Mouse (Mus musculus) liver, adult 2 months (tissue): ENCODE measurements around the gene 2210011C24Rik. TPM values are rescaled to one million over a fixed set of nuclear protein-coding genes. Genes with fewer than 3 reads are reported as not detected.

Source experiments
- DNase-seq: peaks from one replicate; pipeline ENCODE4 v3.0.0-alpha.2; 2011; ENCODE audit warnings: low read depth, low spot score; ENCODE audit errors: extremely low read depth
- H3K27ac ChIP-seq: fragments of 200-500 bp; replicated peaks from 2 replicates; pipeline ENCODE4 v1.5.1; 2012; ENCODE audit warnings: low read depth, mild to moderate bottlenecking, control low read depth, inconsistent platforms, low read length; ENCODE audit not compliant: insufficient read depth
- H3K27me3 ChIP-seq: fragments of 200-500 bp; 2 replicates; pipeline ENCODE4 v1.6.1; 2012; ENCODE audit warnings: mild to moderate bottlenecking, moderate library complexity, low read length, inconsistent platforms; ENCODE audit not compliant: control insufficient read depth, insufficient read depth
- H3K36me3 ChIP-seq: fragments of 200-500 bp; 2 replicates; pipeline ENCODE4 v1.6.1; 2012; ENCODE audit warnings: low read length, inconsistent platforms; ENCODE audit not compliant: control insufficient read depth, insufficient read depth
- H3K4me1 ChIP-seq: fragments of 200-500 bp; 2 replicates; pipeline ENCODE4 v1.6.1; 2011; ENCODE audit warnings: low read length; ENCODE audit not compliant: control insufficient read depth, insufficient read depth
- H3K4me3 ChIP-seq: fragments of 200-500 bp; 2 replicates; pipeline ENCODE4 v1.5.1; 2011; ENCODE audit warnings: low read depth, mild to moderate bottlenecking, control low read depth, low read length, moderate library complexity; ENCODE audit not compliant: insufficient read depth
- H3K79me2 ChIP-seq: fragments of 200-500 bp; 2 replicates; pipeline ENCODE4 v1.6.1; 2012; ENCODE audit warnings: inconsistent platforms, mild to moderate bottlenecking, low read length, moderate library complexity; ENCODE audit not compliant: control insufficient read depth, insufficient read depth
- H3K9ac ChIP-seq: fragments of 200-500 bp; 2 replicates; pipeline ENCODE4 v1.6.1; 2012; ENCODE audit warnings: low read depth, mild to moderate bottlenecking, control low read depth, inconsistent platforms, low read length
- CTCF ChIP-seq: fragments of 200-500 bp; IDR thresholded peaks from 2 replicates; pipeline ENCODE4 v1.5.1; 2011; ENCODE audit warnings: low read depth, low read length, control low read depth
- POLR2A ChIP-seq: fragments of 200-500 bp; IDR thresholded peaks from 2 replicates; pipeline ENCODE4 v1.6.1; 2011; ENCODE audit warnings: low read length, control low read depth; ENCODE audit not compliant: insufficient read depth; ENCODE audit errors: extremely low read depth
- WGBS: fragments of 180-500 bp; shearing (Covaris S2); methylation state at CpG from one replicate; pipeline ENCODE4 v1.1.7; 2018; 5-methylcytosine and 5-hydroxymethylcytosine counted together
- polyA plus RNA-seq: library from polyadenylated mRNA; depleted of rRNA; stranded (reverse); fragments of >200 nt; gene quantifications from 2 replicates; pipeline ENCODE4 v1.2.3, GENCODE M21; 2012
- total RNA-seq: library from RNA; depleted of rRNA; stranded (reverse); fragments of >200 nt; gene quantifications from 2 replicates; pipeline ENCODE4 v1.2.3, GENCODE M21; 2014

2210011C24Rik gene
- total and polyA plus RNA-seq, 2 experiments, result 0.28 to 0.34 TPM

DNA sequence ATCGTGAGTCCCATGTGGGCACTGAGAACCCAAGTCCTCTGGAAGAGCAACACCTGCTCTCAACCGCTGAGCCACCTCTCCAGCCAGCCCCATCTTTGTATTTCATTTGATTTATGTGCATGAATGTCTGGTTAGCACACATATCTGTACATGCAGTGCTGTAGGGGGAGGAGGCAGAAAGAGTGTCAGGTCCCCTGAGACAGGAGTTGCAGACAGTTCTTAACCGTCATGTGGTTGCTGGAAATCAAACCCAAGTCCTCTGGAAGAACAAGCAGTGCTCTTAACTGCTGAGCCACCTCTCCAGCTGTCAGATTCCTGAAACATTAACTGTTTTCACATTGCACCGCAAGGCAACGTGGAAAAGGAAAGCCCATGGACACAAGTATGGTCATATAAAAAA lies 36.2 kb upstream of the 2210011C24Rik start:
- no peaks in the 10 kb centered on the region for H3K36me3 ChIP-seq
- no peaks in the 10 kb centered on the region for H3K79me2 ChIP-seq
- H3K4me1 ChIP-seq, result no peaks in the 10 kb centered on the region
- WGBS, result 88% methylated on average over 5 of the region's 5 CpGs
- H3K27me3 ChIP-seq, result peaks cover 2% of the 10 kb centered on the region; the same call in 1 of the 2 replicates
- DNase-seq, result no peak
- H3K27ac ChIP-seq, result no peak overlapping the region
- no peak overlapping the region for H3K9ac ChIP-seq
- no peak for TF ChIP-seq CTCF
- no peak for TF ChIP-seq POLR2A
- no peak overlapping the region for H3K4me3 ChIP-seq

DNA sequence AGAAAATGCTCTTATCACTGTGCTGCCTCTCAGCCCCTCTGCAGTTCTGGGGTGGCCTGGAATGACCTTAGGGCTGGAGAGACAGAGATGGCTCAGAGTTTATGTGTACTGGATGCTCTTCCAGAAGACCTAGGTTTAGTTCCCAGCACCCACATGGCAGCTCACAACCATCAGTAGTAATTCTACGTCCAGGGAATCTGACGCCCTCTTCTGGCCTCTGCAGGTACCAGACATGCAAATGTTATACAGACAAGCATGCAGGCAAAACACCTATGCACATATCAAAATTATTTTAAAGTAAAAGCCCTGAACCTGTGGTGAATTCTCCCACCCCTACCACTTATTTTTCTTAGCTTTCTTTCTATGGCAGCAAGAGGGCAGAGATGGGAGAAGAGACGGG lies 34.5 kb upstream of the 2210011C24Rik start:
- whole genome bisulfite sequencing, result 92% methylated on average over 3 of the region's 3 CpGs

DNA sequence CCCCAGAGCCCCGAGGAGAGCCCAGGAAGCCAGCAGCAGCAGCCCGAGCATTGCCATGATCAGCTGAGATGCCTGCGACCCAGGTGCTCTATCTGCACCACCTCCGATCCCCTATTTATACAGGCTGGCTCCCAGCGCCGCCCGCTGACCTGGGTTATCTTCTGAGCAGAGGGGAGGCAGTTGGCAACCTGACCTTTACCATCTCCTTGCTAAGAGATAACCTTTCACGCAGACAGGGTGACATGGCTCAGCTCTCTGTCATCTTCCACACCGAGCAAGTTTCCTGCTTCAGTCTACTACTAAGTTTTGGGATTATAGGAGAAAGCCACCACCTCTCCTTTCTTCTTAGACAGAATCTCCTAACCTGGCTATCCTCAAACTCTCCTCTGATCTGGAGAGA lies 32.9 kb upstream of the 2210011C24Rik start, which contains the start of gene Rln3:
Gene Rln3, minus strand, starts transcription at position 101 of the 400 bp plus-strand sequence.
- H3K36me3 ChIP-seq, result no peaks in the 10 kb centered on the region
- H3K4me1 ChIP-seq, result no peaks in the 10 kb centered on the region
- no peaks in the 10 kb centered on the region for H3K79me2 ChIP-seq
- H3K9ac ChIP-seq, result no peak within 1 kb of the TSS
- no peak within 1 kb of the TSS for H3K4me3 ChIP-seq
- DNase-seq, result no peak
- 21% methylated on average over 9 of the region's 9 CpGs for WGBS
- no peak within 1 kb of the TSS for H3K27ac ChIP-seq
- no peak for TF ChIP-seq CTCF
- no peak for TF ChIP-seq POLR2A
- peaks cover 6% of the 10 kb centered on the region for H3K27me3 ChIP-seq

More for the DNA sequence above, 34.5 kb upstream of the 2210011C24Rik start:
- Histone ChIP-seq H3K36me3 (no peaks in the 10 kb centered on the region), H3K27me3 (peaks cover 6% of the 10 kb centered on the region), H3K4me3 (no peak overlapping the region), H3K9ac (no peak overlapping the region), H3K4me1 (no peaks in the 10 kb centered on the region), H3K27ac (no peak overlapping the region), H3K79me2 (no peaks in the 10 kb centered on the region)
- no peak for DNase-seq
- TF ChIP-seq POLR2A (no peak), CTCF (no peak)

DNA sequence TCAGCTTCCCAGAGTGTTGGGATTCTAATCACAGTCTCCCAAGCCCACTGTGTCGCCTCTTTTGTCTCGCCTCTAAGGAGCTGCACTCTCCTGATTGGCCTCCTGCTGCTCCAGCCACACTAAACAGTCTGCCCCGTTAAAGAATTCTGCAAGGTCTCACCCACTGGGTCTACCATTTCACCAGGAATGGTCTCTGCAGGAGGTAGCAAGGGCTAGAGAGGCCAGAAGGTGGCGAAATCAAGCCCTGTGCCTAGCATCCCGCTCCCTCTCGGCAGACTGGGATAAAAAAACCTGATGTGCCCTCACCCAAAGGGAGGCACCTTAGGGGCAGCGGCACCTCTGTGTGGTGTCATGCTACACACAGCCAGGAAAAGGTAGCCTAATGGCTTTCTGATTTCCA lies 32.1 kb upstream of the 2210011C24Rik start:
- DNase-seq, result no peak
- Histone ChIP-seq H3K9ac (no peak overlapping the region), H3K79me2 (no peaks in the 10 kb centered on the region), H3K4me3 (no peak overlapping the region), H3K27ac (no peak overlapping the region), H3K36me3 (no peaks in the 10 kb centered on the region), H3K4me1 (no peaks in the 10 kb centered on the region), H3K27me3 (peaks cover 6% of the 10 kb centered on the region)
- 32% methylated on average over 7 of the region's 7 CpGs for WGBS
- no peak for TF ChIP-seq CTCF
- TF ChIP-seq POLR2A, result no peak

DNA sequence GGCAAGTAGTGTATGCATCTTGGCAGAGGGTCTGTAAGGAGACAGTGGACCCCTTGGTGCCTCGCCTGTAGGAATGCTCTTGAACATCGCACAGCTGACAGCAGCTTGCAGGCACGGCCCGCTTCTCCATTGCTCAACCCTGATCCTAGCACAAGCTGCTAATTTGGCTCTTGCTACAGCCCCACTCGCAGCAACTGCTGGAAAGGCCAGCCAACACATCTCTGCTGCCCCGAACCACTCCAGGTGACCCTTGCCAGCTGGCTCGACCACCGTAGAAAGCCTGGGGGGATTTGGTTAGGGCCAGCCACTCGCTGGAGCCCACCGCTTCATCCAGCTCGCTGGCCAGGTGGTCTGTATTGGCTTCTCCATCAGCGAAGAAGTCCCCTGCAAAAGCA lies 31.0 kb upstream of the 2210011C24Rik start:
- H3K27ac ChIP-seq, result no peak overlapping the region
- no peak for DNase-seq
- H3K4me3 ChIP-seq, result peak overlapping the region; percentile 1; the same call in 1 of the 2 replicates
- H3K9ac ChIP-seq, result 0 out of 2 replicates have a peak overlapping the region, but pooled peaks have one; percentile 3
- peaks cover 6% of the 10 kb centered on the region for H3K27me3 ChIP-seq
- H3K79me2 ChIP-seq, result no peaks in the 10 kb centered on the region
- H3K36me3 ChIP-seq, result no peaks in the 10 kb centered on the region
- WGBS, result 50% methylated on average over 12 of the region's 12 CpGs
- no peaks in the 10 kb centered on the region for H3K4me1 ChIP-seq
- TF ChIP-seq CTCF, result no peak
- TF ChIP-seq POLR2A, result no peak

DNA sequence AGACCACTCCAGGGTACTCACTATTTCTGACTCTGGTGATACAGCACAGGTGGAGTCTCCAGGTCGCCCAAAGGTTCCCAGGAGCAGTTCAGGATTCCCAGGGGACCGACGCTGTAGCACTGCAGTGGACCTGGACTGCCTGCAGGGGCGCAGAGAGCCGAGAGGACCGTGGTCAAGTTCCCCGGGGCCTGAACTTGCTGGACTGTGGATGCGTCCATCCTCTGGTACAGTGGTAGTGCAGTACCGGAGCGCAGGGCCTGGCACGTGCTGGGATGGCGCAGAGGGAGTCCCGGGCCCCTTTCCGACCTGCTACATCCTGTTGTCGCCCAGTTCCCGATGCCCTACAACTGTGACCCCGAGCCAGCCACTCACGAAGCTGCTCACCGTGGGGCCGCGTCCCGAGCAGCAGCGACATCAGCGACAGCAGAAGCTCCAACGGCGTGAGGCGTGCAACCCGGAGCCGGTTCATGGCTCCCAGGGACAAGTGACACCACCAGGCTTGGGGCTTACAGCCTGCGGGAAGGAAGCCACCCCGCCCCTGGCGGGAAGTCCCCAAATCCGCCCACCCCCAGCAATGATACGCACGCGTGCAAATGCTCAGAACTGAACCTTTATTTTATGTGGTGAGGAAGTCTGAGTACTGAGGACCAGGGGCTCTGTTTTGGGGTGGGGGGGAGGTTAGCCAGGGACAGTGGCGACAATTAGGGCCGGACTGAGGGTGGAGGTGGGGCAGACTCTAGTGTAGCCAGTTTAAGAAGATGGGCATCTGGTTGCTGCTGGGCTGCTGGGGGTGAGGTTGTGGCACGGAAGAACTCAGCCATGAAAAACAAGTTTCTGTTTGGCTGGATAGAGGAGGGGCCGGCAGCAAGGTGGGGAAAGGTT lies 30.3 kb upstream of the 2210011C24Rik start, which contains the start of gene Il27ra:
Gene Il27ra, minus strand, starts transcription at position 524 of the 882 bp plus-strand sequence.
- peak; percentile 25 for DNase-seq
- WGBS, result 10% methylated on average over 40 of the region's 40 CpGs
- peaks cover 6% of the 10 kb centered on the region for H3K27me3 ChIP-seq
- no peaks in the 10 kb centered on the region for H3K4me1 ChIP-seq
- TF ChIP-seq POLR2A (0 out of 2 replicates have a peak, but pooled peaks have one; percentile 24), CTCF (peak; percentile 84)
- no peaks in the 10 kb centered on the region for H3K79me2 ChIP-seq
- peak within 1 kb of the TSS; percentile 64 for H3K4me3 ChIP-seq
- peak within 1 kb of the TSS; percentile 27; the same call in 1 of the 2 replicates for H3K27ac ChIP-seq
- peak within 1 kb of the TSS; percentile 62 for H3K9ac ChIP-seq
- H3K36me3 ChIP-seq, result no peaks in the 10 kb centered on the region
